27 mouse cellular contexts compared by ENCODE assay signal in genomic region chr13:20270148-20270547, GRCm38 (mm10).
DNase-seq lines count a peak whose midpoint lies in the region; ATAC-seq and TF ChIP-seq lines count a peak whose summit lies in the region.
"Had no signal": no experiment of that assay in that cellular context is flagged by ENCODE, and none has a peak within 500 bp of the region (broad histone marks: within the 10 kb centered on the region; RNA-seq: fewer than 3 reads in every experiment).

No protein-coding gene starts in this region.

- ATAC-seq in frontal cortex, adult (ENCODE audit: low TSS enrichment), result peak; percentile 74
- peak; percentile 74 for ATAC-seq in lung, embryonic 16.5 days (ENCODE audit: low read depth)
- ATAC-seq in stomach, postnatal 0 days (ENCODE audit: low FRiP score, low TSS enrichment), result no peak
- ATAC-seq in CD4-positive, CD25-positive, alpha-beta regulatory T cell, adult 4 months, result no peak
- ATAC-seq: hindbrain, postnatal 0 days; intestine, embryonic 15.5 days; midbrain, embryonic 16.5 days had no signal

- TF ChIP-seq CTCF in stomach, postnatal 0 days (IDR thresholded peaks at IDR 0.05; ENCODE audit: low read depth), result no peak

- H3K27me3 ChIP-seq in lung, embryonic 16.5 days (ENCODE audit: control insufficient read depth, insufficient read depth, low read depth, low read length), result no peaks in the 10 kb centered on the region
- no peaks in the 10 kb centered on the region for H3K27me3 ChIP-seq in stomach, postnatal 0 days (ENCODE audit: control insufficient read depth, insufficient read depth, low read length)
- H3K27me3 ChIP-seq: hindbrain, embryonic 12.5 days; intestine, embryonic 15.5 days; limb, embryonic 12.5 days; liver, embryonic 15.5 days had no signal

- H3K4me3 ChIP-seq in lung, embryonic 16.5 days (ENCODE audit: low read length), result no peak overlapping the region
- no peak overlapping the region for H3K4me3 ChIP-seq in stomach, postnatal 0 days (ENCODE audit: low read depth, low read length)
- H3K4me3 ChIP-seq: heart, embryonic 10.5 days; hindbrain, embryonic 12.5 days; intestine, embryonic 15.5 days; left cerebral cortex, adult 2 months; limb, embryonic 12.5 days; liver, embryonic 15.5 days had no signal

- WGBS in lung, embryonic 16.5 days, result 58% methylated on average over 6 of the region's 6 CpGs
- 50% methylated on average over 6 of the region's 6 CpGs for WGBS in stomach, postnatal 0 days

- no peak for DNase-seq in frontal cortex, postnatal 25 days (ENCODE audit: low spot score in 2 of 2)
- no peak for DNase-seq in lung, postnatal 25 days (ENCODE audit: low spot score)
- DNase-seq in brain, embryonic 18.5 days (ENCODE audit: low read depth, low spot score), result peak; percentile 76
- DNase-seq in stomach, postnatal 0 days (ENCODE audit: low spot score), result no peak
- DNase-seq: adrenal gland, postnatal 25 days; cerebellum, adult 9-10 months; cerebellum, postnatal 36 days; gastrocnemius, postnatal 14 days; heart, postnatal 36 days; kidney, adult 2 months; kidney, postnatal 4 days; lung, postnatal 36 days; right cerebral cortex, postnatal 4 days; thymus, postnatal 4 days had no signal

- no peaks in the 10 kb centered on the region for H3K9me3 ChIP-seq in lung, embryonic 16.5 days (ENCODE audit: control insufficient read depth, low read length)
- H3K9me3 ChIP-seq in stomach, postnatal 0 days (ENCODE audit: control insufficient read depth, low read length), result no peaks in the 10 kb centered on the region
- H3K9me3 ChIP-seq: heart, embryonic 10.5 days; hindbrain, embryonic 12.5 days; intestine, embryonic 15.5 days; limb, embryonic 12.5 days; liver, embryonic 15.5 days had no signal

- TF ChIP-seq EP300 in stomach, postnatal 0 days (optimal IDR thresholded peaks at IDR 0.05), result no peak

- no peak overlapping the region for H3K4me2 ChIP-seq in lung, embryonic 16.5 days (ENCODE audit: low read depth, low read length)
- no peak overlapping the region for H3K4me2 ChIP-seq in stomach, postnatal 0 days (replicated peaks; ENCODE audit: low read depth)
- H3K4me2 ChIP-seq: hindbrain, embryonic 12.5 days; intestine, embryonic 15.5 days; limb, embryonic 12.5 days; liver, embryonic 15.5 days; midbrain, embryonic 11.5 days had no signal

- no peak overlapping the region for H3K9ac ChIP-seq in lung, embryonic 16.5 days (ENCODE audit: low read length)
- H3K9ac ChIP-seq in stomach, postnatal 0 days (ENCODE audit: low read length), result no peak overlapping the region
- H3K9ac ChIP-seq: hindbrain, embryonic 12.5 days; intestine, embryonic 15.5 days; limb, embryonic 12.5 days; liver, embryonic 15.5 days had no signal

- H3K4me1 ChIP-seq in lung, embryonic 16.5 days (replicated peaks; ENCODE audit: control insufficient read depth, insufficient read depth, low read length), result peaks cover 7% of the 10 kb centered on the region
- no peaks in the 10 kb centered on the region for H3K4me1 ChIP-seq in stomach, postnatal 0 days (replicated peaks; ENCODE audit: control insufficient read depth, insufficient read depth)
- H3K4me1 ChIP-seq: heart, embryonic 10.5 days; hindbrain, embryonic 12.5 days; intestine, embryonic 15.5 days; limb, embryonic 12.5 days; liver, embryonic 15.5 days had no signal

- peak overlapping the region; percentile 44 for H3K27ac ChIP-seq in lung, embryonic 16.5 days (ENCODE audit: low read length)
- H3K27ac ChIP-seq in stomach, postnatal 0 days (replicated peaks), result no peak overlapping the region
- H3K27ac ChIP-seq: heart, embryonic 10.5 days; hindbrain, embryonic 12.5 days; hindbrain, postnatal 0 days; intestine, embryonic 15.5 days; kidney, postnatal 0 days; left cerebral cortex, adult 2 months; limb, embryonic 12.5 days; liver, embryonic 15.5 days had no signal

- 0 out of 2 replicates have a peak, but pooled peaks cover 2% of the 10 kb centered on the region for H3K36me3 ChIP-seq in lung, embryonic 16.5 days (ENCODE audit: control insufficient read depth, insufficient read depth, low read length)
- H3K36me3 ChIP-seq in stomach, postnatal 0 days (ENCODE audit: control insufficient read depth, insufficient read depth, low read length), result no peaks in the 10 kb centered on the region
- H3K36me3 ChIP-seq: heart, embryonic 10.5 days; hindbrain, embryonic 12.5 days; intestine, embryonic 15.5 days; limb, embryonic 12.5 days; liver, embryonic 15.5 days had no signal

Comparison
In these comparisons a context has a peak if more than half of its experiments do, and no peak if none do; other contexts are left out.
1. ATAC-seq: peak in frontal cortex, adult (single experiment) and lung, embryonic 16.5 days (single experiment); none in stomach, postnatal 0 days (single experiment) and CD4-positive, CD25-positive, alpha-beta regulatory T cell, adult 4 months (single experiment).